Comparison of ENCODE assay signal across 23 mouse cellular contexts in the genomic region with DNA sequence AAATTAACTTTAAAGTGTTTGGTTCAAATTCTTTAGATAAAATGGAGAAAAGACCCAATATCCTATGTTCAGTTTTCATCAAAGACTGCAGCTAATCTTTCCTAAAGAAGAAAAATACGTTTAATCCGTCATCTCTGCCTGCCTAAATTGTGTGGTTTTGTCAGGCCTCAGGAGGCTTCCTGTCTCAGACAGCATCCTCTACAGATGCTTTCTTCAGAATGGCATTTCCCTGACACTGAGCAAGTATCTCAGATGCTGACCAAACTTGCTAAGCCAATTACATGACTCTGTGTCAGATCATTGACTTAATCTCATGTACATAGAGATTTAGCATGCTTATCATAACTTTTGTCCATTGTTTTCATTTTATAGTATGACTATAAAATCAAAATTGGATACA. TPM values are rescaled to one million over a fixed set of nuclear protein-coding genes. Genes with fewer than 3 reads are reported as not detected.
DNase-seq lines count a peak whose midpoint lies in the region; ATAC-seq and TF ChIP-seq lines count a peak whose summit lies in the region.
"Had no signal": no experiment of that assay in that cellular context is flagged by ENCODE, and none has a peak within 500 bp of the region (broad histone marks: within the 10 kb centered on the region; RNA-seq: fewer than 3 reads in every experiment).

No protein-coding gene starts in this region.

- H3K4me1 ChIP-seq in kidney, adult 2 months (ENCODE audit: control insufficient read depth, insufficient read depth, low read length), result no peaks in the 10 kb centered on the region
- H3K4me1 ChIP-seq in forebrain, embryonic 16.5 days (replicated peaks; ENCODE audit: control insufficient read depth, insufficient read depth, low read length), result peaks cover 7% of the 10 kb centered on the region
- H3K4me1 ChIP-seq: embryonic facial prominence, embryonic 10.5 days; embryonic facial prominence, embryonic 12.5 days had no signal

- no peaks in the 10 kb centered on the region for H3K9me3 ChIP-seq in forebrain, embryonic 16.5 days (ENCODE audit: control insufficient read depth, low read length)
- H3K9me3 ChIP-seq: embryonic facial prominence, embryonic 10.5 days; embryonic facial prominence, embryonic 12.5 days; forebrain, embryonic 13.5 days; forebrain, embryonic 15.5 days; G1E had no signal

- H3K36me3 ChIP-seq in kidney, adult 2 months (ENCODE audit: control insufficient read depth, insufficient read depth, low read length), result no peaks in the 10 kb centered on the region
- no peaks in the 10 kb centered on the region for H3K36me3 ChIP-seq in forebrain, embryonic 16.5 days (ENCODE audit: control insufficient read depth, insufficient read depth)
- H3K36me3 ChIP-seq: embryonic facial prominence, embryonic 10.5 days; embryonic facial prominence, embryonic 12.5 days; forebrain, embryonic 15.5 days; G1E had no signal

- no peak overlapping the region for H3K9ac ChIP-seq in forebrain, embryonic 16.5 days (replicated peaks; ENCODE audit: low read depth, low read length)
- H3K9ac ChIP-seq: embryonic facial prominence, embryonic 12.5 days; forebrain, embryonic 13.5 days; forebrain, embryonic 15.5 days had no signal

- TF ChIP-seq POLR2A in kidney, adult 2 months (IDR thresholded peaks at IDR 0.05; ENCODE audit: low read depth, low read length), result no peak

- no peak overlapping the region for H3K4me2 ChIP-seq in forebrain, embryonic 16.5 days (ENCODE audit: low read length)
- H3K4me2 ChIP-seq: embryonic facial prominence, embryonic 12.5 days; forebrain, embryonic 13.5 days; forebrain, embryonic 15.5 days had no signal

- DNase-seq in kidney, adult 2 months, result no peak
- no peak for DNase-seq in kidney, postnatal 10 days
- DNase-seq in CD4-positive, CD25-positive, alpha-beta regulatory T cell, adult 2 months (ENCODE audit: low read depth, low spot score), result peak; percentile 10
- no peak for DNase-seq in urinary bladder, adult 18-20 months (ENCODE audit: low spot score in 2 of 2)
- DNase-seq: adrenal gland, adult 8-10 months; adrenal gland, postnatal 14 days; adrenal gland, postnatal 36 days; B cell, adult 2 months; cerebellum, adult 11-12 months; cerebellum, adult 2 months; cerebellum, adult 9-10 months; cerebellum, postnatal 10 days; cerebellum, postnatal 25 days had no signal

- H3K27me3 ChIP-seq in kidney, adult 2 months (replicated peaks; ENCODE audit: control insufficient read depth, insufficient read depth, low read length), result no peaks in the 10 kb centered on the region
- no peaks in the 10 kb centered on the region for H3K27me3 ChIP-seq in forebrain, embryonic 16.5 days (replicated peaks; ENCODE audit: control insufficient read depth, insufficient read depth, low read length)
- H3K27me3 ChIP-seq: CH12.LX; embryonic facial prominence, embryonic 12.5 days; forebrain, embryonic 13.5 days; forebrain, embryonic 15.5 days; Patski had no signal

- H3K4me3 ChIP-seq in kidney, adult 2 months (ENCODE audit: insufficient read depth, low read depth, low read length), result no peak overlapping the region
- no peak overlapping the region for H3K4me3 ChIP-seq in forebrain, embryonic 16.5 days (replicated peaks; ENCODE audit: low read length)
- H3K4me3 ChIP-seq: embryonic facial prominence, embryonic 10.5 days; embryonic facial prominence, embryonic 12.5 days; forebrain, embryonic 13.5 days; forebrain, embryonic 15.5 days had no signal

- TF ChIP-seq CTCF in kidney, adult 2 months (conservative IDR thresholded peaks at IDR 0.05; ENCODE audit: insufficient read depth, insufficient read length, low read depth, low read length), result no peak

- peak; percentile 50 for ATAC-seq in inflammation-experienced regulatory T-cells, adult 6 months
- ATAC-seq in forebrain, embryonic 16.5 days, result no peak
- ATAC-seq: activated CD4-positive, CD25-positive, alpha-beta regulatory T cell, adult 4 months; forebrain, embryonic 13.5 days; forebrain, embryonic 15.5 days; Patski had no signal

- 83% methylated on average over 2 of the region's 2 CpGs for WGBS in kidney, adult 2 months
- WGBS in forebrain, embryonic 16.5 days, result 84% methylated on average over 2 of the region's 2 CpGs

- H3K27ac ChIP-seq in kidney, adult 2 months (ENCODE audit: insufficient read depth, low read depth, low read length), result 0 out of 2 replicates have a peak overlapping the region, but pooled peaks have one; percentile 31
- no peak overlapping the region for H3K27ac ChIP-seq in forebrain, embryonic 16.5 days (ENCODE audit: low read length)
- H3K27ac ChIP-seq: embryonic facial prominence, embryonic 10.5 days; embryonic facial prominence, embryonic 12.5 days; forebrain, embryonic 13.5 days; forebrain, embryonic 15.5 days had no signal

RNA-seq across cellular contexts. Expression of gene Megf9, which starts 11.4 kb away (rescaled TPM):
- 8.9 and 9.8 TPM in 2 replicates for polyA plus RNA-seq in kidney, adult 2 months (2012; rRNA removed)
- polyA plus RNA-seq in inflammation-experienced regulatory T-cells, adult 6 months (2017; shearing (Covaris generic)), result under 1 TPM; 0.39 to 0.78 (median 0.70) TPM
- polyA plus RNA-seq in forebrain, embryonic 16.5 days (2015; fragmentation: Nextera tagmentation; extraction: Ambion mirVana), result 32.0 and 38.4 TPM in 2 replicates
- polyA plus RNA-seq: G1E had no signal
